Mouse (Mus musculus) c-Kit-negative CD71-positive TER-119-positive erythroid progenitor cells, embryonic 14.5 days (primary cell): ENCODE measurements around the gene Snca.

Experiments
- DNase-seq: peaks from one replicate; pipeline ENCODE4 v3.0.0-alpha.2; 2013; ENCODE audit warnings: low read depth, low spot score

The Snca gene

GRCm38 (mm10) chr6:60829282-60829891 is at the start of gene Snca:
Gene Snca (minus strand): TSS chr6:60829855.
- peak; percentile 30 for DNase-seq

GRCm38 (mm10) chr6:60870126-60870525 is 40.5 kb upstream of the Snca start:
- no peak for DNase-seq

- DNase-seq: no peak
These were observed 26.9 kb upstream of the Snca start for GRCm38 (mm10) chr6:60856599-60856998.

- DNase-seq: peak; percentile 50
These were observed 22.0 kb upstream of the Snca start for GRCm38 (mm10) chr6:60851690-60852089.

- peak; percentile 75 for DNase-seq
These were observed 1.0 kb downstream of the Snca start for GRCm38 (mm10) chr6:60828429-60829264.

GRCm38 (mm10) chr6:60828047-60828428 is 1.6 kb downstream of the Snca start:
- peak; percentile 89 for DNase-seq

GRCm38 (mm10) chr6:60827290-60827689 is 2.4 kb downstream of the Snca start:
- peak; percentile 57 for DNase-seq

- DNase-seq: no peak
These were observed 10.4 kb downstream of the Snca start for GRCm38 (mm10) chr6:60819272-60819671.

GRCm38 (mm10) chr6:60813516-60813915 is 16.1 kb downstream of the Snca start:
- no peak for DNase-seq

GRCm38 (mm10) chr6:60798266-60798665 is 31.4 kb downstream of the Snca start:
- DNase-seq: no peak

GRCm38 (mm10) chr6:60793659-60794365 is 35.8 kb downstream of the Snca start:
- no peak for DNase-seq

GRCm38 (mm10) chr6:60786955-60787354 is 42.7 kb downstream of the Snca start:
- DNase-seq: no peak

GRCm38 (mm10) chr6:60771899-60772298 is 57.8 kb downstream of the Snca start:
- DNase-seq: no peak

- no peak for DNase-seq
These were observed 64.0 kb downstream of the Snca start for GRCm38 (mm10) chr6:60765696-60766095.

GRCm38 (mm10) chr6:60762864-60763263 is 66.8 kb downstream of the Snca start:
- no peak for DNase-seq

GRCm38 (mm10) chr6:60761710-60762109 is 67.9 kb downstream of the Snca start:
- DNase-seq: no peak

GRCm38 (mm10) chr6:60754975-60755374 is 74.7 kb downstream of the Snca start:
- no peak for DNase-seq

GRCm38 (mm10) chr6:60745965-60746364 is 83.7 kb downstream of the Snca start:
- DNase-seq: no peak

- DNase-seq: no peak
These were observed 88.1 kb downstream of the Snca start for GRCm38 (mm10) chr6:60741427-60742071.

- no peak for DNase-seq
These were observed 89.9 kb downstream of the Snca start for GRCm38 (mm10) chr6:60739776-60740175.

- DNase-seq: no peak
These were observed 98.5 kb downstream of the Snca start for GRCm38 (mm10) chr6:60731164-60731563.
